Mouse (Mus musculus): Measurements from ENCODE around the gene Mrpl2. TPM values are rescaled to one million over a fixed set of nuclear protein-coding genes. Genes with fewer than 3 reads are reported as not detected.

Mrpl2 gene
- polyA plus RNA-seq, 1 experiment from 2014 or later: 70.1 TPM

GRCm38 (mm10) chr17:46649811-46650210, 3.8 kb downstream of the Mrpl2 start:
- Histone ChIP-seq H3K27ac (replicated peaks) (peak overlapping the region; percentile 96), H3K9me3 (no peaks in the 10 kb centered on the region), H3K4me1 (replicated peaks) (peaks cover 60% of the 10 kb centered on the region), H3K9ac (peak overlapping the region; percentile 96), H3K4me3 (peak overlapping the region; percentile 74), H3K36me3 (peaks cover 26% of the 10 kb centered on the region), H3K4me2 (peak overlapping the region; percentile 91), H3K27me3 (no peaks in the 10 kb centered on the region)
- ATAC-seq (ENCODE audit: low read depth): no peak
- 38% methylated on average over 15 of the region's 15 CpGs for WGBS

- peak; percentile 93 for ATAC-seq (ENCODE audit: low read depth)
Observed at GRCm38 (mm10) chr17:46650232-46651031, 4.4 kb downstream of the Mrpl2 start, which contains the start of gene Cul7. Gene Cul7, plus strand, starts transcription at chr17:46650337.

GRCm38 (mm10) chr17:46651292-46651691, 5.3 kb downstream of the Mrpl2 start:
- no peak for ATAC-seq (ENCODE audit: low read depth)
- Histone ChIP-seq H3K36me3 (peaks cover 39% of the 10 kb centered on the region), H3K4me1 (replicated peaks) (peaks cover 53% of the 10 kb centered on the region), H3K9ac (peak overlapping the region; percentile 96), H3K27me3 (no peaks in the 10 kb centered on the region), H3K4me2 (peak overlapping the region; percentile 91), H3K9me3 (no peaks in the 10 kb centered on the region), H3K27ac (replicated peaks) (peak overlapping the region; percentile 96), H3K4me3 (peak overlapping the region; percentile 74)
- 67% methylated on average over 17 of the region's 17 CpGs for WGBS

More at GRCm38 (mm10) chr17:46650232-46651031, 4.4 kb downstream of the Mrpl2 start, which contains the start of gene Cul7:
- Histone ChIP-seq H3K9ac (peak within 1 kb of the TSS; percentile 96), H3K4me2 (peak within 1 kb of the TSS; percentile 91), H3K27me3 (no peaks in the 10 kb centered on the region), H3K36me3 (peaks cover 30% of the 10 kb centered on the region), H3K27ac (replicated peaks) (peak within 1 kb of the TSS; percentile 96), H3K9me3 (no peaks in the 10 kb centered on the region), H3K4me1 (replicated peaks) (peaks cover 54% of the 10 kb centered on the region), H3K4me3 (peak within 1 kb of the TSS; percentile 74)
- under 1% methylated on average over 51 of the region's 58 CpGs for WGBS

- no peak for ATAC-seq (ENCODE audit: low read depth)
- no peaks in the 10 kb centered on the region for H3K9me3 ChIP-seq
- peaks cover 48% of the 10 kb centered on the region for H3K4me1 ChIP-seq (replicated peaks)
- H3K27ac ChIP-seq (replicated peaks): peak overlapping the region; percentile 96; the same call in 1 of the 2 replicates
- WGBS: 78% methylated on average over 20 of the region's 20 CpGs
- peaks cover 46% of the 10 kb centered on the region for H3K36me3 ChIP-seq
- peak overlapping the region; percentile 74 for H3K4me3 ChIP-seq
- peak overlapping the region; percentile 91 for H3K4me2 ChIP-seq
- no peaks in the 10 kb centered on the region for H3K27me3 ChIP-seq
- peak overlapping the region; percentile 96 for H3K9ac ChIP-seq
Observed at GRCm38 (mm10) chr17:46651755-46652547, 5.9 kb downstream of the Mrpl2 start.

- Histone ChIP-seq H3K4me2 (no peak overlapping the region), H3K27me3 (no peaks in the 10 kb centered on the region), H3K9ac (no peak overlapping the region), H3K27ac (replicated peaks) (no peak overlapping the region), H3K4me3 (no peak overlapping the region), H3K9me3 (no peaks in the 10 kb centered on the region), H3K36me3 (peaks cover 87% of the 10 kb centered on the region), H3K4me1 (replicated peaks) (peaks cover 31% of the 10 kb centered on the region)
- WGBS: 79% methylated on average over 6 of the region's 6 CpGs
- no peak for ATAC-seq (ENCODE audit: low read depth)
Observed at GRCm38 (mm10) chr17:46656054-46656453, 10.0 kb downstream of the Mrpl2 start.

- Histone ChIP-seq H3K4me2 (no peak overlapping the region), H3K36me3 (peaks cover 98% of the 10 kb centered on the region), H3K4me3 (no peak overlapping the region), H3K9me3 (no peaks in the 10 kb centered on the region), H3K27me3 (no peaks in the 10 kb centered on the region), H3K9ac (no peak overlapping the region), H3K4me1 (replicated peaks) (no peaks in the 10 kb centered on the region), H3K27ac (replicated peaks) (no peak overlapping the region)
- no peak for ATAC-seq (ENCODE audit: low read depth)
- 97% methylated on average over 9 of the region's 9 CpGs for WGBS
Observed at GRCm38 (mm10) chr17:46661351-46661750, 15.3 kb downstream of the Mrpl2 start.

- no peak overlapping the region for H3K27ac ChIP-seq (replicated peaks)
- no peaks in the 10 kb centered on the region for H3K9me3 ChIP-seq
- 92% methylated on average over 12 of the region's 12 CpGs for WGBS
Observed at GRCm38 (mm10) chr17:46661981-46662380, 16.0 kb downstream of the Mrpl2 start.

GRCm38 (mm10) chr17:46662730-46663129, 16.7 kb downstream of the Mrpl2 start:
- no peak overlapping the region for H3K4me3 ChIP-seq
- H3K36me3 ChIP-seq: peaks cover 96% of the 10 kb centered on the region
- no peaks in the 10 kb centered on the region for H3K4me1 ChIP-seq (replicated peaks)
- no peak overlapping the region for H3K27ac ChIP-seq (replicated peaks)
- H3K9me3 ChIP-seq: no peaks in the 10 kb centered on the region
- no peak overlapping the region for H3K4me2 ChIP-seq
- no peak overlapping the region for H3K9ac ChIP-seq
- no peaks in the 10 kb centered on the region for H3K27me3 ChIP-seq
- no peak for ATAC-seq (ENCODE audit: low read depth)
- 92% methylated on average over 5 of the region's 5 CpGs for WGBS

More at GRCm38 (mm10) chr17:46661981-46662380, 16.0 kb downstream of the Mrpl2 start:
- H3K4me2 ChIP-seq: no peak overlapping the region
- no peaks in the 10 kb centered on the region for H3K27me3 ChIP-seq
- H3K4me3 ChIP-seq: no peak overlapping the region
- no peak overlapping the region for H3K9ac ChIP-seq
- no peak for ATAC-seq (ENCODE audit: low read depth)
- peaks cover 98% of the 10 kb centered on the region for H3K36me3 ChIP-seq
- H3K4me1 ChIP-seq (replicated peaks): no peaks in the 10 kb centered on the region

GRCm38 (mm10) chr17:46667712-46668111, 21.7 kb downstream of the Mrpl2 start:
- Histone ChIP-seq H3K36me3 (peaks cover 73% of the 10 kb centered on the region), H3K4me3 (no peak overlapping the region), H3K27ac (replicated peaks) (no peak overlapping the region), H3K27me3 (no peaks in the 10 kb centered on the region), H3K4me2 (no peak overlapping the region), H3K9me3 (no peaks in the 10 kb centered on the region), H3K4me1 (replicated peaks) (no peaks in the 10 kb centered on the region), H3K9ac (no peak overlapping the region)
- ATAC-seq (ENCODE audit: low read depth): no peak
- WGBS: 89% methylated on average over 16 of the region's 16 CpGs

- H3K4me1 ChIP-seq (replicated peaks): peaks cover 17% of the 10 kb centered on the region
- no peaks in the 10 kb centered on the region for H3K9me3 ChIP-seq
- ATAC-seq (ENCODE audit: low read depth): no peak
- H3K4me3 ChIP-seq: no peak overlapping the region
- no peak overlapping the region for H3K9ac ChIP-seq
- H3K27ac ChIP-seq (replicated peaks): no peak overlapping the region
- no peak overlapping the region for H3K4me2 ChIP-seq
- WGBS: 95% methylated on average over 10 of the region's 10 CpGs
- H3K36me3 ChIP-seq: peaks cover 55% of the 10 kb centered on the region
- no peaks in the 10 kb centered on the region for H3K27me3 ChIP-seq
Observed at GRCm38 (mm10) chr17:46669911-46670310, 23.9 kb downstream of the Mrpl2 start.

- no peaks in the 10 kb centered on the region for H3K27me3 ChIP-seq
- peak; percentile 91 for ATAC-seq (ENCODE audit: low read depth)
- H3K9ac ChIP-seq: peak within 1 kb of the TSS; percentile 83
- peak within 1 kb of the TSS; percentile 82 for H3K27ac ChIP-seq (replicated peaks)
- 1% methylated on average over 43 of the region's 43 CpGs for WGBS
- H3K4me3 ChIP-seq: peak within 1 kb of the TSS; percentile 80
- peaks cover 54% of the 10 kb centered on the region for H3K36me3 ChIP-seq
- H3K9me3 ChIP-seq: no peaks in the 10 kb centered on the region
- peaks cover 29% of the 10 kb centered on the region for H3K4me1 ChIP-seq (replicated peaks)
- H3K4me2 ChIP-seq: peak within 1 kb of the TSS; percentile 91
Observed at GRCm38 (mm10) chr17:46673850-46674529, 28.0 kb downstream of the Mrpl2 start, which contains the start of gene Rrp36. Gene Rrp36, minus strand, starts transcription at chr17:46674352.
